Comparison of ENCODE assay signal across 7 mouse cellular contexts in the genomic region with DNA sequence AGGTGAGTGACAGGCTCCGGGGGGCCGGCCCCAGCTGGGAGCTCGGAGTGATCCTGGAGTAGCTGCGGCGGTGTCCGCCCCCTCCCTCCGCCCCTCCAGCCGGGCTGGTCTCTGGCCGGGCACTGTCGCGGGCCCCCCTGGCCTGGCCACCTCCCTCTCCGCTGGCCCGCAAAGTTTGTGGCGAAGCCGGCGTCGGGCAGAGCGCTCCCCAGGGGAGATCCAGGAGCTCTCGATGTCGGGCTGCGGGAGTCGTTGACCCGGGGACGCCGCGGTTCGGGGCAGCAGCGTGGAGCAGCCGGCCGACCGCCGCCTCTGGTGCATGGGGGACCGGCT. TPM values are rescaled to one million over a fixed set of nuclear protein-coding genes. Genes with fewer than 3 reads are reported as not detected.
DNase-seq lines count a peak whose midpoint lies in the region; ATAC-seq and TF ChIP-seq lines count a peak whose summit lies in the region.

A gene (plus strand): TSS at position 169 of the 333 bp plus-strand sequence.

- peak within 1 kb of the TSS; percentile 98 for H3K4me2 ChIP-seq in forebrain, embryonic 15.5 days (replicated peaks)
- peak within 1 kb of the TSS; percentile 100 for H3K4me2 ChIP-seq in hindbrain, embryonic 14.5 days (replicated peaks)
- H3K4me2 ChIP-seq in liver, embryonic 16.5 days (ENCODE audit: low read depth, low read length): peak within 1 kb of the TSS; percentile 100

- no peaks in the 10 kb centered on the region for H3K9me3 ChIP-seq in E14TG2a.4 (ENCODE audit: low read length)
- H3K9me3 ChIP-seq in forebrain, embryonic 15.5 days: no peaks in the 10 kb centered on the region
- no peaks in the 10 kb centered on the region for H3K9me3 ChIP-seq in hindbrain, embryonic 14.5 days (ENCODE audit: control insufficient read depth, low read length)
- no peaks in the 10 kb centered on the region for H3K9me3 ChIP-seq in liver, embryonic 16.5 days (replicated peaks; ENCODE audit: control insufficient read depth, low read length)

- H3K9ac ChIP-seq in forebrain, embryonic 15.5 days (replicated peaks): peak within 1 kb of the TSS; percentile 70
- peak within 1 kb of the TSS; percentile 75 for H3K9ac ChIP-seq in hindbrain, embryonic 14.5 days
- H3K9ac ChIP-seq in liver, embryonic 16.5 days (ENCODE audit: low read depth, low read length): peak within 1 kb of the TSS; percentile 88

- WGBS in forebrain, embryonic 15.5 days: under 1% methylated on average over 29 of the region's 33 CpGs
- WGBS in hindbrain, embryonic 14.5 days: 0% methylated on average over 28 of the region's 33 CpGs
- 0% methylated on average over 33 of the region's 33 CpGs for WGBS in liver, embryonic 16.5 days (ENCODE audit: insufficient replicate concordance)

- H3K36me3 ChIP-seq in E14TG2a.4 (ENCODE audit: insufficient read depth, low read length): peaks cover 21% of the 10 kb centered on the region
- no peaks in the 10 kb centered on the region for H3K36me3 ChIP-seq in forebrain, embryonic 15.5 days
- H3K36me3 ChIP-seq in hindbrain, embryonic 14.5 days (replicated peaks; ENCODE audit: control insufficient read depth, insufficient read depth): no peaks in the 10 kb centered on the region
- H3K36me3 ChIP-seq in liver, embryonic 16.5 days (ENCODE audit: control insufficient read depth, insufficient read depth): no peaks in the 10 kb centered on the region

- H3K4me3 ChIP-seq in E14TG2a.4 (replicated peaks; ENCODE audit: low read length): peak within 1 kb of the TSS; percentile 100
- H3K4me3 ChIP-seq in forebrain, embryonic 15.5 days: peak within 1 kb of the TSS; percentile 70
- H3K4me3 ChIP-seq in hindbrain, embryonic 14.5 days (replicated peaks; ENCODE audit: low read length): peak within 1 kb of the TSS; percentile 79
- H3K4me3 ChIP-seq in liver, embryonic 16.5 days (ENCODE audit: low read depth, low read length): peak within 1 kb of the TSS; percentile 95

- peaks cover 74% of the 10 kb centered on the region for H3K4me1 ChIP-seq in E14TG2a.4 (replicated peaks; ENCODE audit: low read depth, low read length)
- peaks cover 20% of the 10 kb centered on the region for H3K4me1 ChIP-seq in forebrain, embryonic 15.5 days
- H3K4me1 ChIP-seq in hindbrain, embryonic 14.5 days (replicated peaks; ENCODE audit: control insufficient read depth, insufficient read depth, low read length): peaks cover 8% of the 10 kb centered on the region
- H3K4me1 ChIP-seq in liver, embryonic 16.5 days (ENCODE audit: control insufficient read depth, low read depth, low read length): peaks cover 20% of the 10 kb centered on the region

- H3K27me3 ChIP-seq in E14TG2a.4 (ENCODE audit: insufficient read depth, low read length): peaks cover 11% of the 10 kb centered on the region
- peaks cover 8% of the 10 kb centered on the region; the same call in 1 of the 2 replicates for H3K27me3 ChIP-seq in forebrain, embryonic 15.5 days
- H3K27me3 ChIP-seq in hindbrain, embryonic 14.5 days (ENCODE audit: control insufficient read depth, insufficient read depth, low read length): peaks cover 9% of the 10 kb centered on the region
- H3K27me3 ChIP-seq in liver, embryonic 16.5 days (ENCODE audit: control insufficient read depth, insufficient read depth, low read depth, low read length): peaks cover 27% of the 10 kb centered on the region

- no peak for TF ChIP-seq CTCF in E14TG2a.4 (conservative IDR thresholded peaks at IDR 0.05; ENCODE audit: low read length)

- H3K27ac ChIP-seq in forebrain, embryonic 15.5 days (replicated peaks): peak within 1 kb of the TSS; percentile 79
- H3K27ac ChIP-seq in hindbrain, embryonic 14.5 days: peak within 1 kb of the TSS; percentile 84
- peak within 1 kb of the TSS; percentile 87 for H3K27ac ChIP-seq in liver, embryonic 16.5 days (ENCODE audit: low read length)

- peak; percentile 7 for ATAC-seq in CD4-positive, CD25-positive, alpha-beta regulatory T cell, adult 4 months
- no peak; the same call in 1 of the 2 replicates for ATAC-seq in forebrain, embryonic 15.5 days (replicated peaks)
- no peak for ATAC-seq in hindbrain, embryonic 14.5 days (ENCODE audit: low FRiP score)
- ATAC-seq in liver, embryonic 16.5 days (ENCODE audit: low read depth): no peak
- no peak for ATAC-seq in erythroid progenitor cell, adult 5-6 weeks (replicated peaks; ENCODE audit: low FRiP score, poor library complexity, severe bottlenecking)

- no peak for DNase-seq in hindbrain, embryonic 14.5 days (ENCODE audit: low spot score)
- no peak for DNase-seq in thymus, postnatal 25 days

RNA-seq across cellular contexts. Expression of the gene that starts here (rescaled TPM):
- 1 to 10 TPM; 3.7 to 4.1 TPM for polyA plus RNA-seq in CD4-positive, CD25-positive, alpha-beta regulatory T cell, adult 4 months (2017; shearing (Covaris generic))
- 8.7 and 9.9 TPM in 2 replicates for polyA plus RNA-seq in forebrain, embryonic 15.5 days (2015; fragmentation: Nextera tagmentation; extraction: Ambion mirVana)
- 8.6 and 9.2 TPM in 2 replicates for polyA plus RNA-seq in hindbrain, embryonic 14.5 days (2014; fragmentation: Nextera tagmentation; extraction: Ambion mirVana)
- 4.2 and 4.9 TPM in 2 replicates for polyA plus RNA-seq in liver, embryonic 16.5 days (2015; fragmentation: Nextera tagmentation; extraction: Ambion mirVana)
- total RNA-seq in erythroid progenitor cell, adult 5-6 weeks (2015; ENCODE audit: low replicate concordance): 4.3 TPM in 1 of 2 replicates, not detected in the other
- 8.2 TPM in 1 of 2 replicates, not detected in the other for total RNA-seq in erythroid progenitor cell, adult 5-6 weeks (2017; ENCODE audit: low replicate concordance)
